Mouse (Mus musculus): ENCODE data around the gene Snrpb2. TPM values are rescaled to one million over a fixed set of nuclear protein-coding genes. Genes with fewer than 3 reads are reported as not detected.

Gene Snrpb2
- polyA plus RNA-seq, 1 experiment, result 35.9 TPM

DNA sequence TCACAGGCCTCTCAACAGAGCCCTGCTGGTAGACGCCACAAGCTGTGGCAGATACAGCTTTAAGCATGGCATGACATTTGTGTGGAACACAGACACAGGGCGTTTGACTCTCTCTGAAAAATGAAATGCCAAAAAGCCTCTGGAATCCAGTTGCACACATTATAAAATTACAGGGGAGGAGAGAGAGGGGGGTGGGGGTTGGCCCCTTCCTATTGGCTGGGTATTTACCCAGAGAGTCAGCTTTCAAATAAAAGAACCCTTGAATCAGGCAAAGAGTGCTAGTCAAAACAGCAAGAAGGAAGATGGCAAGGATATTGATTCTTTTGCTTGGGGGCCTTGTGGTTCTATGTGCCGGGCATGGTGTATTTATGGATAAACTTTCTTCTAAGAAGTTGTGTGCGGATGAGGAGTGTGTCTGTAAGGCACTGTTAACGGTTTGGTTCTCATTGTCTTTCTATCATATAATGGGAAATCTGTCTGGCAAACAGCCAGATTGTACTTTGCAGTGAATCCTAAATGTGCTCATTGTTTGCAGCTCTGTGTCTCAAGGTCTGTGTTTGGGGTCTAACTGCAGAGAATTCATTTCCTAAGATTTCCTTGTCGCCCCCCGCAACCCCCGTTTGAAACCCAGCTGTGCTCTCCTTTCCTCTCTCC lies 15.5 kb downstream of the Snrpb2 start, which contains the start of gene Otor:
Gene Otor (plus strand): TSS at position 276 of the 654 bp plus-strand sequence.
- Histone ChIP-seq H3K4me3 (ENCODE audit: insufficient read depth, poor library complexity, severe bottlenecking) (no peak within 1 kb of the TSS), H3ac (ENCODE audit: control insufficient read depth, insufficient read length, low read depth) (no peak within 1 kb of the TSS), H3K79me3 (ENCODE audit: low read depth) (no peaks in the 10 kb centered on the region), H3K79me2 (ENCODE audit: control insufficient read depth, insufficient read depth) (no peaks in the 10 kb centered on the region), H3K27me3 (ENCODE audit: control insufficient read depth, insufficient read depth, insufficient read length) (no peaks in the 10 kb centered on the region), H3K36me3 (ENCODE audit: control insufficient read depth, insufficient read depth) (no peaks in the 10 kb centered on the region)
- TF ChIP-seq MAX (IDR thresholded peaks at IDR 0.05), result no peak
- TF ChIP-seq MYOG (IDR thresholded peaks at IDR 0.05; ENCODE audit: control insufficient read depth, extremely low read depth, insufficient read length), result no peak
- TF ChIP-seq CEBPB (IDR thresholded peaks at IDR 0.05; ENCODE audit: low read depth), result no peak

GRCm38 (mm10) chr2:143081693-143082092 lies 18.9 kb downstream of the Snrpb2 start:
- Histone ChIP-seq H3K36me3 (ENCODE audit: control insufficient read depth, insufficient read depth) (no peaks in the 10 kb centered on the region), H3K4me3 (ENCODE audit: insufficient read depth, poor library complexity, severe bottlenecking) (no peak overlapping the region), H3K27me3 (ENCODE audit: control insufficient read depth, insufficient read depth, insufficient read length) (no peaks in the 10 kb centered on the region), H3ac (ENCODE audit: control insufficient read depth, insufficient read length, low read depth) (no peak overlapping the region), H3K79me2 (ENCODE audit: control insufficient read depth, insufficient read depth) (no peaks in the 10 kb centered on the region), H3K79me3 (ENCODE audit: low read depth) (no peaks in the 10 kb centered on the region)
- TF ChIP-seq FOSL1 (IDR thresholded peaks at IDR 0.05; ENCODE audit: insufficient read depth, low read length, poor library complexity, severe bottlenecking) (no peak), USF1 (IDR thresholded peaks at IDR 0.05; ENCODE audit: low read depth) (no peak), MYOD1 (IDR thresholded peaks at IDR 0.05; ENCODE audit: control insufficient read depth, insufficient read length, low read depth) (no peak), CEBPB (IDR thresholded peaks at IDR 0.05; ENCODE audit: low read depth) (no peak), CTCF (IDR thresholded peaks at IDR 0.05; ENCODE audit: control insufficient read depth, insufficient read depth, insufficient read length) (no peak), MAX (IDR thresholded peaks at IDR 0.05) (no peak)

DNA sequence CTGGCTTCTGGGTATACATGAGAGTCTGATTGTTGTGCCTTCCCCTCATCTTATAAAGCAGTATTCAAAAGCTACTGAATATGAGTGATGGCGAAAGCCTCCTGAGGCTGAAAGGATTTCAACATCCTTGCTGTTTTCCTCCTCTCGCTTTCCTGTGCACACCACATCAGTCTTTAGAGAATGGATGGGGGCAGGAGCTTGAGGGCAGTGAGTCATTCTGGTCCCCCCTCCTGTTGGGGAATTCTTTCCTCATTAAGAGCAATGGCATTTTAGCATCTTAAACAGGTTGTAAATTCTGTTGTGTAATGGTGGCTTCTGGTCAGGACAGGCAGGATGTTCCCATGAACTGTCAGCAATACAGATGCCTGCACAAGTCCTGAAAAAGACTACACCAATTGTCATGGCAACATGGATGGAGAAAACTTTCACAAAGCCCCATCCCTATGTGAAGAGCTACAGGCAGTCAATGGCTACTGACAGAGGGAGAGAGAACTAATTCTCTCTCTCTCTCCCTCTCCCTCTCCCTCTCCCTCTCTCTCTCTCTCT lies 22.1 kb downstream of the Snrpb2 start:
- H3K27me3 ChIP-seq (ENCODE audit: control insufficient read depth, insufficient read depth, insufficient read length), result no peaks in the 10 kb centered on the region
- no peaks in the 10 kb centered on the region for H3K79me2 ChIP-seq (ENCODE audit: control insufficient read depth, insufficient read depth)
- H3K4me3 ChIP-seq (ENCODE audit: insufficient read depth, poor library complexity, severe bottlenecking), result no peak overlapping the region
- H3K36me3 ChIP-seq (ENCODE audit: control insufficient read depth, insufficient read depth), result no peaks in the 10 kb centered on the region
- no peak for TF ChIP-seq USF1 (IDR thresholded peaks at IDR 0.05; ENCODE audit: low read depth)
- no peak for TF ChIP-seq MAX (IDR thresholded peaks at IDR 0.05)
- TF ChIP-seq CTCF (IDR thresholded peaks at IDR 0.05; ENCODE audit: control insufficient read depth, insufficient read depth, insufficient read length), result no peak
- TF ChIP-seq FOSL1 (IDR thresholded peaks at IDR 0.05; ENCODE audit: insufficient read depth, low read length, poor library complexity, severe bottlenecking), result no peak
- TF ChIP-seq CEBPB (IDR thresholded peaks at IDR 0.05; ENCODE audit: low read depth), result no peak
- no peak for TF ChIP-seq MYOG (IDR thresholded peaks at IDR 0.05; ENCODE audit: control insufficient read depth, extremely low read depth, insufficient read length)
- TF ChIP-seq MYOD1 (IDR thresholded peaks at IDR 0.05; ENCODE audit: control insufficient read depth, insufficient read length, low read depth), result no peak
- no peaks in the 10 kb centered on the region for H3K79me3 ChIP-seq (ENCODE audit: low read depth)
- H3ac ChIP-seq (ENCODE audit: control insufficient read depth, insufficient read length, low read depth), result no peak overlapping the region

DNA sequence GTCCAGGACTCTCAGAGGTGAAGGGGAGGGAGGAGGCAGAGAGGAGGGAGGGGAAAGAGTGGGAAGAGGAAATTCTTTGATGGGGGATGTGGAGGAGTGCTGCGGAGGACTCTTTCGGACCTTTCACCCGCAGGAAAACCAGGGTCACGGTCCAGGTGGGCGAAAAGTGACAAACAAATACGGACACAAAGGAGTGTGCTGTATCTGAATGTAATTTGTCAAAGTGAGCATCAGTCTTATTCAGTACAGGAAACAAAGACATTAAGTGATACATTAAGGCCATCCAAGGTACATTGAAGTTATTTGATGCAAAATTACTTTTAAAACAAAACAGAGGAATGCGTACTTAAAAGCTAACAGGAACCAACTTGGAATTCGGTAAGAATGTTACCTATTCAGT lies 27.0 kb downstream of the Snrpb2 start:
- Histone ChIP-seq H3K4me3 (ENCODE audit: insufficient read depth, poor library complexity, severe bottlenecking) (no peak overlapping the region), H3K79me2 (ENCODE audit: control insufficient read depth, insufficient read depth) (no peaks in the 10 kb centered on the region), H3K79me3 (ENCODE audit: low read depth) (no peaks in the 10 kb centered on the region), H3K36me3 (ENCODE audit: control insufficient read depth, insufficient read depth) (no peaks in the 10 kb centered on the region), H3ac (ENCODE audit: control insufficient read depth, insufficient read length, low read depth) (no peak overlapping the region), H3K27me3 (ENCODE audit: control insufficient read depth, insufficient read depth, insufficient read length) (no peaks in the 10 kb centered on the region)
- TF ChIP-seq USF1 (IDR thresholded peaks at IDR 0.05; ENCODE audit: low read depth) (no peak), CTCF (IDR thresholded peaks at IDR 0.05; ENCODE audit: control insufficient read depth, insufficient read depth, insufficient read length) (no peak), FOSL1 (IDR thresholded peaks at IDR 0.05; ENCODE audit: insufficient read depth, low read length, poor library complexity, severe bottlenecking) (no peak), MYOD1 (IDR thresholded peaks at IDR 0.05; ENCODE audit: control insufficient read depth, insufficient read length, low read depth) (no peak), MYOG (IDR thresholded peaks at IDR 0.05; ENCODE audit: control insufficient read depth, extremely low read depth, insufficient read length) (no peak), CEBPB (IDR thresholded peaks at IDR 0.05; ENCODE audit: low read depth) (no peak), MAX (IDR thresholded peaks at IDR 0.05) (no peak)

- no peak for TF ChIP-seq MYOD1 (IDR thresholded peaks at IDR 0.05; ENCODE audit: control insufficient read depth, insufficient read length, low read depth)
- TF ChIP-seq CTCF (IDR thresholded peaks at IDR 0.05; ENCODE audit: control insufficient read depth, insufficient read depth, insufficient read length), result peak; percentile 28
- Histone ChIP-seq H3K79me2 (ENCODE audit: control insufficient read depth, insufficient read depth) (no peaks in the 10 kb centered on the region), H3K4me3 (ENCODE audit: insufficient read depth, poor library complexity, severe bottlenecking) (no peak overlapping the region), H3K27me3 (ENCODE audit: control insufficient read depth, insufficient read depth, insufficient read length) (no peaks in the 10 kb centered on the region), H3ac (ENCODE audit: control insufficient read depth, insufficient read length, low read depth) (no peak overlapping the region), H3K36me3 (ENCODE audit: control insufficient read depth, insufficient read depth) (no peaks in the 10 kb centered on the region), H3K79me3 (ENCODE audit: low read depth) (no peaks in the 10 kb centered on the region)
These were observed 30.9 kb downstream of the Snrpb2 start for GRCm38 (mm10) chr2:143093726-143094125.

DNA sequence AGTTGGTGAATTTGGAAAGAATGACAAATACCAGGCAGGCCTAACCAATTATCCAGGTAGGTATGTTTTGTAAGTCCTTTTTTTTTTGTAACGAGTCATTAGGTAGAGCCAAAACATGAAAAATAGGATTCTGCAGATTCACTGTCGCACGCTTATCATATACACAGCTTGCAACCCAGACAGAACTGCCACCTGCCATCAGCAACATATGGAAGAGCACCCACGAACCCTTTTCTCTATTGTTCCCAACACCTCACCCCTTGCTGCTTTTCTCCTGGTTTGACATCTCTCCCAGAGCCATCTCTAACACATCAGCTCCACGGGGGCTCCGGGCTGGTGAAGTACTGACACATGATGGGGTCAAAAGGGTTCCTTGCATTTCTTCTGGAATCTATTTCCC lies 31.9 kb downstream of the Snrpb2 start:
- H3K36me3 ChIP-seq (ENCODE audit: control insufficient read depth, insufficient read depth), result no peaks in the 10 kb centered on the region
- no peak for TF ChIP-seq USF1 (IDR thresholded peaks at IDR 0.05; ENCODE audit: low read depth)
- no peak for TF ChIP-seq MAX (IDR thresholded peaks at IDR 0.05)
- TF ChIP-seq CEBPB (IDR thresholded peaks at IDR 0.05; ENCODE audit: low read depth), result no peak
- no peak for TF ChIP-seq FOSL1 (IDR thresholded peaks at IDR 0.05; ENCODE audit: insufficient read depth, low read length, poor library complexity, severe bottlenecking)
- no peak for TF ChIP-seq MYOD1 (IDR thresholded peaks at IDR 0.05; ENCODE audit: control insufficient read depth, insufficient read length, low read depth)
- TF ChIP-seq CTCF (IDR thresholded peaks at IDR 0.05; ENCODE audit: control insufficient read depth, insufficient read depth, insufficient read length), result no peak
- no peak for TF ChIP-seq MYOG (IDR thresholded peaks at IDR 0.05; ENCODE audit: control insufficient read depth, extremely low read depth, insufficient read length)
- no peaks in the 10 kb centered on the region for H3K27me3 ChIP-seq (ENCODE audit: control insufficient read depth, insufficient read depth, insufficient read length)
- H3K79me3 ChIP-seq (ENCODE audit: low read depth), result no peaks in the 10 kb centered on the region
- H3K4me3 ChIP-seq (ENCODE audit: insufficient read depth, poor library complexity, severe bottlenecking), result no peak overlapping the region
- no peaks in the 10 kb centered on the region for H3K79me2 ChIP-seq (ENCODE audit: control insufficient read depth, insufficient read depth)
- H3ac ChIP-seq (ENCODE audit: control insufficient read depth, insufficient read length, low read depth), result no peak overlapping the region

Data from C2C12 (cell line).